Mouse (Mus musculus): ENCODE data around the gene Uckl1. TPM values are rescaled to one million over a fixed set of nuclear protein-coding genes. Genes with fewer than 3 reads are reported as not detected.

Gene Uckl1
- polyA plus RNA-seq, 2 experiments: 41.2 to 130 TPM

- Histone ChIP-seq H3K27ac (replicated peaks; ENCODE audit: low read depth, low read length) (no peak overlapping the region), H3K27me3 (ENCODE audit: control insufficient read depth, insufficient read depth, low read length) (no peaks in the 10 kb centered on the region), H3K4me3 (replicated peaks; ENCODE audit: low read length) (no peak overlapping the region), H3K9me3 (ENCODE audit: control insufficient read depth, low read length) (no peaks in the 10 kb centered on the region), H3K4me1 (ENCODE audit: control insufficient read depth, insufficient read depth, low read length) (peaks cover 4% of the 10 kb centered on the region; the same call in 1 of the 2 replicates), H3K36me3 (ENCODE audit: control insufficient read depth, insufficient read depth, low read length) (peaks cover 17% of the 10 kb centered on the region), H3K9ac (ENCODE audit: low read depth, low read length, severe bottlenecking) (no peak overlapping the region), H3K4me2 (replicated peaks; ENCODE audit: low read depth, low read length, severe bottlenecking) (no peak overlapping the region)
- no peak for DNase-seq (ENCODE audit: low spot score)
- 82% methylated on average over 2 of the region's 2 CpGs for WGBS
- no peak for TF ChIP-seq POLR2A (IDR thresholded peaks at IDR 0.05; ENCODE audit: borderline replicate concordance, extremely low read depth, insufficient read depth, insufficient read length)
- no peak for ATAC-seq (ENCODE audit: low FRiP score, low read depth)
Measured at GRCm38 (mm10) chr2:181577126-181577525, 7.6 kb downstream of the Uckl1 start.

- no peak for TF ChIP-seq POLR2A (IDR thresholded peaks at IDR 0.05; ENCODE audit: borderline replicate concordance, extremely low read depth, insufficient read depth, insufficient read length)
- DNase-seq (ENCODE audit: low spot score) (no peak), ATAC-seq (ENCODE audit: low FRiP score, low read depth) (no peak)
- no peak overlapping the region for H3K9ac ChIP-seq (ENCODE audit: low read depth, low read length, severe bottlenecking)
- H3K27me3 ChIP-seq (ENCODE audit: control insufficient read depth, insufficient read depth, low read length): no peaks in the 10 kb centered on the region
- no peak overlapping the region for H3K27ac ChIP-seq (replicated peaks; ENCODE audit: low read depth, low read length)
- 96% methylated on average over 2 of the region's 2 CpGs for WGBS
- peaks cover 4% of the 10 kb centered on the region; the same call in 1 of the 2 replicates for H3K4me1 ChIP-seq (ENCODE audit: control insufficient read depth, insufficient read depth, low read length)
- no peak overlapping the region for H3K4me2 ChIP-seq (replicated peaks; ENCODE audit: low read depth, low read length, severe bottlenecking)
- no peaks in the 10 kb centered on the region for H3K9me3 ChIP-seq (ENCODE audit: control insufficient read depth, low read length)
- H3K4me3 ChIP-seq (replicated peaks; ENCODE audit: low read length): no peak overlapping the region
- peaks cover 21% of the 10 kb centered on the region for H3K36me3 ChIP-seq (ENCODE audit: control insufficient read depth, insufficient read depth, low read length)
Measured at GRCm38 (mm10) chr2:181576613-181577012, 8.1 kb downstream of the Uckl1 start.

GRCm38 (mm10) chr2:181574921-181575545, 9.7 kb downstream of the Uckl1 start:
- no peak for ATAC-seq (ENCODE audit: low FRiP score, low read depth)
- Histone ChIP-seq H3K27ac (replicated peaks; ENCODE audit: low read depth, low read length) (no peak overlapping the region), H3K4me2 (replicated peaks; ENCODE audit: low read depth, low read length, severe bottlenecking) (no peak overlapping the region), H3K9ac (ENCODE audit: low read depth, low read length, severe bottlenecking) (no peak overlapping the region), H3K36me3 (ENCODE audit: control insufficient read depth, insufficient read depth, low read length) (peaks cover 21% of the 10 kb centered on the region), H3K4me1 (ENCODE audit: control insufficient read depth, insufficient read depth, low read length) (no peaks in the 10 kb centered on the region), H3K4me3 (replicated peaks; ENCODE audit: low read length) (no peak overlapping the region), H3K9me3 (ENCODE audit: control insufficient read depth, low read length) (no peaks in the 10 kb centered on the region), H3K27me3 (ENCODE audit: control insufficient read depth, insufficient read depth, low read length) (no peaks in the 10 kb centered on the region)
- WGBS: 93% methylated on average over 7 of the region's 7 CpGs
- TF ChIP-seq POLR2A (IDR thresholded peaks at IDR 0.05; ENCODE audit: borderline replicate concordance, extremely low read depth, insufficient read depth, insufficient read length): no peak
- no peak for DNase-seq (ENCODE audit: low spot score)

- no peak overlapping the region for H3K9ac ChIP-seq (ENCODE audit: low read depth, low read length, severe bottlenecking)
- no peaks in the 10 kb centered on the region for H3K9me3 ChIP-seq (ENCODE audit: control insufficient read depth, low read length)
- no peak for DNase-seq (ENCODE audit: low spot score)
- no peak for TF ChIP-seq POLR2A (IDR thresholded peaks at IDR 0.05; ENCODE audit: borderline replicate concordance, extremely low read depth, insufficient read depth, insufficient read length)
- no peak overlapping the region for H3K4me3 ChIP-seq (replicated peaks; ENCODE audit: low read length)
- 89% methylated on average over 9 of the region's 9 CpGs for WGBS
- no peak overlapping the region for H3K4me2 ChIP-seq (replicated peaks; ENCODE audit: low read depth, low read length, severe bottlenecking)
- H3K27ac ChIP-seq (replicated peaks; ENCODE audit: low read depth, low read length): no peak overlapping the region
- no peaks in the 10 kb centered on the region for H3K27me3 ChIP-seq (ENCODE audit: control insufficient read depth, insufficient read depth, low read length)
- peaks cover 18% of the 10 kb centered on the region for H3K36me3 ChIP-seq (ENCODE audit: control insufficient read depth, insufficient read depth, low read length)
- no peaks in the 10 kb centered on the region for H3K4me1 ChIP-seq (ENCODE audit: control insufficient read depth, insufficient read depth, low read length)
- no peak for ATAC-seq (ENCODE audit: low FRiP score, low read depth)
Measured at GRCm38 (mm10) chr2:181573961-181574360, 10.7 kb downstream of the Uckl1 start.

GRCm38 (mm10) chr2:181572921-181573920, 11.5 kb downstream of the Uckl1 start:
- H3K9me3 ChIP-seq (ENCODE audit: control insufficient read depth, low read length): no peaks in the 10 kb centered on the region
- no peak for DNase-seq (ENCODE audit: low spot score)
- no peak for ATAC-seq (ENCODE audit: low FRiP score, low read depth)
- 92% methylated on average over 15 of the region's 15 CpGs for WGBS
- H3K36me3 ChIP-seq (ENCODE audit: control insufficient read depth, insufficient read depth, low read length): peaks cover 18% of the 10 kb centered on the region
- no peak overlapping the region for H3K9ac ChIP-seq (ENCODE audit: low read depth, low read length, severe bottlenecking)
- H3K27ac ChIP-seq (replicated peaks; ENCODE audit: low read depth, low read length): no peak overlapping the region
- H3K4me2 ChIP-seq (replicated peaks; ENCODE audit: low read depth, low read length, severe bottlenecking): no peak overlapping the region
- TF ChIP-seq POLR2A (IDR thresholded peaks at IDR 0.05; ENCODE audit: borderline replicate concordance, extremely low read depth, insufficient read depth, insufficient read length): no peak
- H3K27me3 ChIP-seq (ENCODE audit: control insufficient read depth, insufficient read depth, low read length): no peaks in the 10 kb centered on the region
- no peak overlapping the region for H3K4me3 ChIP-seq (replicated peaks; ENCODE audit: low read length)
- no peaks in the 10 kb centered on the region for H3K4me1 ChIP-seq (ENCODE audit: control insufficient read depth, insufficient read depth, low read length)

Data from limb, embryonic 14.5 days (tissue).